Mouse (Mus musculus): ENCODE results near the gene Sdf4.

The Sdf4 gene

GRCm38 (mm10) chr4:156054606-156055005, 61.9 kb downstream of the Sdf4 start:
- no peak for DNase-seq (ENCODE audit: low spot score in 2 of 2)

- DNase-seq (ENCODE audit: low spot score in 2 of 2): no peak
Measured at GRCm38 (mm10) chr4:156055173-156055572, 62.5 kb downstream of the Sdf4 start.

DNA sequence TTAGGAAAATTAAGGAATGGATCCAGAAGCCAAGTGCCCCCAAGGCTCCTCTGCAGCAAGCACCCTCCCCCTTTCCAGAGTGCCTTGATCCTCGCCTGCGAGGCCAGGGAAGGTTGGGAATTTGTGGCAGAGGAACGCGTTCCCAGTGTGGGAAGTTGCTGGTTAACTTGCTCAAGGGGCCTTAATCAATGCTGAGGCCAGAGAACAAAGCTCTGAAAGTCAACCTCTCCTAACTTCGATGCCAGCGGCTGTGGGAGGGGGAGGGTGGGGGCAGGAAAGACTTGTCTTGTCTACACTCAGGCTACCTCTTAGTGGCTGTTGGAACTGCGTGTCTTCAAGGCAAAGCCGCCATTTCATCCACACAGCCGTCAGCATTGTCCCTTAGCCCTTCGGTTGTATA, 65.0 kb downstream of the Sdf4 start:
- DNase-seq (ENCODE audit: low spot score in 2 of 2): no peak

GRCm38 (mm10) chr4:156058826-156059225, 66.2 kb downstream of the Sdf4 start:
- no peak for DNase-seq (ENCODE audit: low spot score in 2 of 2)

DNA sequence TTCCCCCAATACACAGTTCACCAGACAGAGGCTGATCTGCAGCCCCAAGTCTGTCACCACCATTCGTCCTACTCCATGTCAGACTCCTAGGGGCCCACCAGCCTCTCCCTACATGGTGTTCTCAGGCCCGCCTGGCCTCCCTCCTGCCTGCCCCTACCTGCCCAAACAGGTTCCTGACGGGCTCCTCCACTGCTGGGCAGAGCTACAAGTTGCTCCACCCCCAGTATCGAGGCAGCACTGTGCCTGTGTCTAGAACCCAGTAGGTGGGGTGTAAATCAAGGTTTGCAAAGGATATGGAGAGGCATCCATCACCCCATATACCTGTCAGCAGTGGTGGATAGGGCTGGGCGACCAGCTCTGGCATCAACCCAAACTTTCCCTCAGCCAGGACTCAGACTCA, 66.6 kb downstream of the Sdf4 start, which contains the start of gene Ttll10:
TSS of gene Ttll10 (minus strand) at position 154 of the 400 bp plus-strand sequence.
- DNase-seq (ENCODE audit: low spot score in 2 of 2): no peak

DNA sequence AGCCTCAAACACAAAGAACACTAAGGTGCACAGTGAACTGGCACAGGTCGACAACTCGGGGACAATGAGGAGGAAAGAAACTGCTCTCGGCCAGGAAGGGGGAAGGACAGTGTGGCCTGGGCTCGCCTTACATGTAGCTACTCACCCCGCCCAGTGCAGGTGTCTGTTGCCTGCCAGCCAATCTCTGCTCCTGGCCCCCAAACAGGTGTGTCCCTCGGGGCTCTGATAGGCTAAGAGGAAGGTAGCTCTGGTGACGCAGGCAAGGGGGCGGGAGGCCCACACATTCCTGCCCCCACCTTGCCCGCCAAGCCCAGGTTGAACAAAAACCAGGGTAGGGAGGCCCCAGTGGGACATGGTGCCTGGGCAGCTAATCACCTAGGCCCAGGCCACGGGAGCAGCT, 67.0 kb downstream of the Sdf4 start:
- DNase-seq (ENCODE audit: low spot score in 2 of 2): no peak
